Mouse (Mus musculus): ENCODE results near the gene Palld. TPM values are rescaled to one million over a fixed set of nuclear protein-coding genes. Genes with fewer than 3 reads are reported as not detected.

Gene Palld
- total and polyA plus RNA-seq, 3 experiments = 0.87 to 7.1 (median 2.6) TPM

- in situ Hi-C loops (cut with MboI; ENCODE audit: low pct_ligation_motif_present, low pct_unique_long_range_greater_than_20kb, low sequenced_read_pairs) (loop anchor here (10.0 kb wide), 1 partner anchor 158 kb away; no protein-coding TSS in a partner anchor), dilution Hi-C loops (cut with MboI; ENCODE audit: extremely low pct_ligation_motif_present, extremely low pct_unique_long_range_greater_than_20kb, low sequenced_read_pairs) (no loop called here)
- no peaks in the 10 kb centered on the region for H3K79me2 ChIP-seq (replicated peaks; ENCODE audit: control insufficient read depth, extremely low read depth, insufficient read depth, poor library complexity, severe bottlenecking)
- H3K9me3 ChIP-seq (replicated peaks; ENCODE audit: low read length) = no peaks in the 10 kb centered on the region
- H3K9ac ChIP-seq (ENCODE audit: insufficient read depth, low read depth) = no peak overlapping the region
- peaks cover 0 to 3% of the 10 kb centered on the region in 2 experiments; a peak in 1 of 4 replicates for H3K4me1 ChIP-seq (ENCODE audit: control insufficient read depth in 1 of 2, insufficient read depth in 2 of 2)
- no peak overlapping the region for H3K4me2 ChIP-seq (ENCODE audit: insufficient read depth, low read depth, poor library complexity, severe bottlenecking)
- H3K36me3 ChIP-seq (replicated peaks in 1 of 2; ENCODE audit: control insufficient read depth in 1 of 2, insufficient read depth in 1 of 2, low read length in 1 of 2) = no peaks in the 10 kb centered on the region
- H3K27ac ChIP-seq (ENCODE audit: insufficient read depth, low read depth) = no peak overlapping the region
- TF ChIP-seq MAZ (IDR thresholded peaks at IDR 0.05; ENCODE audit: low read depth, low read length) = no peak
- TF ChIP-seq RCOR1 (conservative IDR thresholded peaks at IDR 0.05; ENCODE audit: low read depth, low read length) = no peak
- no peak for TF ChIP-seq TCF12 (IDR thresholded peaks at IDR 0.05; ENCODE audit: low read depth, low read length)
- no peak for TF ChIP-seq TBP (conservative IDR thresholded peaks at IDR 0.05; ENCODE audit: low read depth, low read length)
- no peak for TF ChIP-seq ELF1 (IDR thresholded peaks at IDR 0.05; ENCODE audit: low read depth, low read length)
- TF ChIP-seq SMC3 (IDR thresholded peaks at IDR 0.05; ENCODE audit: low read depth, low read length) = no peak
- TF ChIP-seq ZKSCAN1 (IDR thresholded peaks at IDR 0.05; ENCODE audit: borderline replicate concordance, low read depth, low read length) = no peak
- TF ChIP-seq GABPA (IDR thresholded peaks at IDR 0.05; ENCODE audit: insufficient replicate concordance, low read depth, low read length) = no peak
- no peak for TF ChIP-seq BHLHE40 (IDR thresholded peaks at IDR 0.05; ENCODE audit: low read depth, low read length)
- no peak for TF ChIP-seq KAT2A (IDR thresholded peaks at IDR 0.05; ENCODE audit: insufficient replicate concordance, low read length)
- no peak for TF ChIP-seq MEF2A (IDR thresholded peaks at IDR 0.05; ENCODE audit: borderline replicate concordance, low read depth, low read length)
- TF ChIP-seq HCFC1 (IDR thresholded peaks at IDR 0.05; ENCODE audit: low read depth, low read length) = no peak
- no peak for TF ChIP-seq NRF1 (IDR thresholded peaks at IDR 0.05; ENCODE audit: low read depth, low read length)
- TF ChIP-seq ETS1 (conservative IDR thresholded peaks at IDR 0.05; ENCODE audit: low read depth, low read length) = no peak
- no peak for TF ChIP-seq MYC (IDR thresholded peaks at IDR 0.05; ENCODE audit: low read depth, low read length)
- TF ChIP-seq POLR2A (IDR thresholded peaks at IDR 0.05; ENCODE audit: low read depth, low read length) = no peak
- no peak for TF ChIP-seq SIN3A (IDR thresholded peaks at IDR 0.05; ENCODE audit: low read length)
- TF ChIP-seq CHD2 (IDR thresholded peaks at IDR 0.05; ENCODE audit: low read length) = no peak
- TF ChIP-seq IRF4 (IDR thresholded peaks at IDR 0.05; ENCODE audit: low read depth, low read length) = no peak
- H3K4me3 ChIP-seq (replicated peaks in 1 of 3; ENCODE audit: low read depth in 2 of 3, low read length in 2 of 3, poor library complexity in 1 of 3) = no peak overlapping the region
- no peaks in the 10 kb centered on the region for H3K27me3 ChIP-seq (replicated peaks)
- no peak for DNase-seq (ENCODE audit: extremely low read depth)
These were observed 209.6 kb downstream of the Palld start for GRCm38 (mm10) chr8:61692866-61693265.

GRCm38 (mm10) chr8:61692129-61692528 is 210.4 kb downstream of the Palld start:
- DNase-seq (ENCODE audit: extremely low read depth) = no peak
- H3K4me1 ChIP-seq (ENCODE audit: control insufficient read depth in 1 of 2, insufficient read depth in 2 of 2) = peaks cover 0 to 3% of the 10 kb centered on the region in 2 experiments; a peak in 1 of 4 replicates
- H3K27me3 ChIP-seq (replicated peaks) = no peaks in the 10 kb centered on the region
- TF ChIP-seq NELFE (IDR thresholded peaks at IDR 0.05; ENCODE audit: low read depth, low read length) (no peak), MEF2A (IDR thresholded peaks at IDR 0.05; ENCODE audit: borderline replicate concordance, low read depth, low read length) (no peak)
- H3K4me2 ChIP-seq (ENCODE audit: insufficient read depth, low read depth, poor library complexity, severe bottlenecking) = no peak overlapping the region
- in situ Hi-C loops (cut with MboI; ENCODE audit: low pct_ligation_motif_present, low pct_unique_long_range_greater_than_20kb, low sequenced_read_pairs) = loop anchor here (10.0 kb wide), 1 partner anchor 157 kb away; no protein-coding TSS in a partner anchor
- H3K36me3 ChIP-seq (replicated peaks in 1 of 2; ENCODE audit: control insufficient read depth in 1 of 2, insufficient read depth in 1 of 2, low read length in 1 of 2) = no peaks in the 10 kb centered on the region
- dilution Hi-C loops (cut with MboI; ENCODE audit: extremely low pct_ligation_motif_present, extremely low pct_unique_long_range_greater_than_20kb, low sequenced_read_pairs) = no loop called here
- no peak overlapping the region for H3K9ac ChIP-seq (ENCODE audit: insufficient read depth, low read depth)
- H3K4me3 ChIP-seq (replicated peaks in 1 of 3; ENCODE audit: low read depth in 2 of 3, low read length in 2 of 3, poor library complexity in 1 of 3) = no peak overlapping the region
- no peak overlapping the region for H3K27ac ChIP-seq (ENCODE audit: insufficient read depth, low read depth)
- no peaks in the 10 kb centered on the region for H3K9me3 ChIP-seq (replicated peaks; ENCODE audit: low read length)
- H3K79me2 ChIP-seq (replicated peaks; ENCODE audit: control insufficient read depth, extremely low read depth, insufficient read depth, poor library complexity, severe bottlenecking) = no peaks in the 10 kb centered on the region
